8 mouse cellular contexts compared by ENCODE assay signal in genomic region chr3:51195736-51196135, GRCm38 (mm10). TPM values are rescaled to one million over a fixed set of nuclear protein-coding genes. Genes with fewer than 3 reads are reported as not detected.
DNase-seq lines count a peak whose midpoint lies in the region; ATAC-seq lines count a peak whose summit lies in the region.

No protein-coding gene starts in this region.

- peak; percentile 24 for DNase-seq in layer of hippocampus, adult 9-11 months
- DNase-seq in layer of hippocampus, adult 8-10 months (ENCODE audit: low spot score in 2 of 2): no peak
- DNase-seq in ZHBTc4 (ENCODE audit: low read depth, low spot score): peak; percentile 66
- no peak for DNase-seq in spleen, adult 18-20 months
- no peak for DNase-seq in cerebellum, postnatal 4 days (ENCODE audit: low spot score in 2 of 2)
- no peak for DNase-seq in adrenal gland, adult (ENCODE audit: inconsistent age in 2 of 2, low spot score in 1 of 2)

- H3K4me1 ChIP-seq in heart, embryonic 16.5 days (ENCODE audit: control insufficient read depth, insufficient read depth, low read length): peaks cover 14% of the 10 kb centered on the region
- 0 out of 2 replicates have a peak, but pooled peaks cover 5% of the 10 kb centered on the region for H3K4me1 ChIP-seq in midbrain, embryonic 13.5 days (replicated peaks)

- peaks cover 3% of the 10 kb centered on the region; the same call in 1 of the 2 replicates for H3K9me3 ChIP-seq in heart, embryonic 16.5 days (replicated peaks; ENCODE audit: control insufficient read depth, low read length)
- no peaks in the 10 kb centered on the region for H3K9me3 ChIP-seq in midbrain, embryonic 13.5 days

- peak; percentile 30; the same call in 1 of the 2 replicates for ATAC-seq in heart, embryonic 16.5 days (replicated peaks; ENCODE audit: extremely low read depth, insufficient read depth, low FRiP score)
- 0 out of 2 replicates have a peak, but pooled peaks have one; percentile 9 for ATAC-seq in midbrain, embryonic 13.5 days

- no peaks in the 10 kb centered on the region for H3K36me3 ChIP-seq in heart, embryonic 16.5 days (ENCODE audit: control insufficient read depth, insufficient read depth)
- no peaks in the 10 kb centered on the region for H3K36me3 ChIP-seq in midbrain, embryonic 13.5 days

- peak overlapping the region; percentile 36 for H3K4me3 ChIP-seq in heart, embryonic 16.5 days (ENCODE audit: low read length)
- no peak overlapping the region for H3K4me3 ChIP-seq in midbrain, embryonic 13.5 days (replicated peaks)

- no peak overlapping the region for H3K27ac ChIP-seq in heart, embryonic 16.5 days (ENCODE audit: low read length)
- no peak overlapping the region for H3K27ac ChIP-seq in midbrain, embryonic 13.5 days

- 16% methylated on average over 8 of the region's 8 CpGs for WGBS in heart, embryonic 16.5 days
- 38% methylated on average over 8 of the region's 8 CpGs for WGBS in midbrain, embryonic 13.5 days

- no peaks in the 10 kb centered on the region for H3K27me3 ChIP-seq in heart, embryonic 16.5 days (ENCODE audit: control insufficient read depth, insufficient read depth, low read length)
- no peaks in the 10 kb centered on the region for H3K27me3 ChIP-seq in midbrain, embryonic 13.5 days

- peak overlapping the region; percentile 62 for H3K4me2 ChIP-seq in heart, embryonic 16.5 days (ENCODE audit: low read depth, low read length)
- peak overlapping the region; percentile 24 for H3K4me2 ChIP-seq in midbrain, embryonic 13.5 days (replicated peaks)

- peak overlapping the region; percentile 28; the same call in 1 of the 2 replicates for H3K9ac ChIP-seq in heart, embryonic 16.5 days (ENCODE audit: low read length)
- no peak overlapping the region for H3K9ac ChIP-seq in midbrain, embryonic 13.5 days (replicated peaks)

RNA-seq across cellular contexts. Expression of gene Noct, which starts 28.5 kb away (rescaled TPM):
- total RNA-seq in layer of hippocampus, adult 8-10 months (2022): 10 to 100 TPM; 51.9 to 55.4 (median 52.9) TPM
- polyA plus RNA-seq in heart, embryonic 16.5 days (2015; fragmentation: Nextera tagmentation; extraction: Ambion mirVana): 9.8 and 11.1 TPM in 2 replicates
- polyA plus RNA-seq in midbrain, embryonic 13.5 days (2015; fragmentation: Nextera tagmentation; extraction: Ambion mirVana): 15.3 and 17.8 TPM in 2 replicates

Comparison
In these comparisons a context has a peak if more than half of its experiments do, and no peak if none do; other contexts are left out.
1. DNase-seq: peak in layer of hippocampus, adult 9-11 months (single experiment) and ZHBTc4 (single experiment); none in layer of hippocampus, adult 8-10 months (0 of 2), spleen, adult 18-20 months (0 of 2), cerebellum, postnatal 4 days (0 of 2) and adrenal gland, adult (0 of 2).